Mouse (Mus musculus) kidney, adult 2 months (tissue): ENCODE measurements at regions not wholly inside any gene's neighbourhood (a gene's known extent, or its start where the extent isn't known, plus 50 kb on each side); places are given as distances from the start of the nearest gene placed in this dataset.

ENCODE experiments used
- CTCF ChIP-seq: fragments of 200-500 bp; conservative IDR thresholded peaks from 2 replicates; pipeline ENCODE4 v1.5.1; 2011; ENCODE audit warnings: low read depth, mild to moderate bottlenecking, control low read depth, low read length, moderate library complexity, mixed read lengths; ENCODE audit not compliant: insufficient read depth, insufficient read length
- POLR2A ChIP-seq: fragments of 200-500 bp; IDR thresholded peaks from one replicate; pipeline ENCODE4 v1.6.1; 2011; ENCODE audit warnings: low read depth, low read length, control low read depth

GRCm38 (mm10) chr12:106922571-106922991, 565.9 kb upstream of the 3110018I06Rik start:
- TF ChIP-seq CTCF (no peak), POLR2A (no peak)
